Mouse (Mus musculus): ENCODE measurements around the gene Tmtc1. TPM values are rescaled to one million over a fixed set of nuclear protein-coding genes. Genes with fewer than 3 reads are reported as not detected.

Gene Tmtc1
- total and polyA plus RNA-seq, 2 experiments: 0.16 to 0.46 TPM

DNA sequence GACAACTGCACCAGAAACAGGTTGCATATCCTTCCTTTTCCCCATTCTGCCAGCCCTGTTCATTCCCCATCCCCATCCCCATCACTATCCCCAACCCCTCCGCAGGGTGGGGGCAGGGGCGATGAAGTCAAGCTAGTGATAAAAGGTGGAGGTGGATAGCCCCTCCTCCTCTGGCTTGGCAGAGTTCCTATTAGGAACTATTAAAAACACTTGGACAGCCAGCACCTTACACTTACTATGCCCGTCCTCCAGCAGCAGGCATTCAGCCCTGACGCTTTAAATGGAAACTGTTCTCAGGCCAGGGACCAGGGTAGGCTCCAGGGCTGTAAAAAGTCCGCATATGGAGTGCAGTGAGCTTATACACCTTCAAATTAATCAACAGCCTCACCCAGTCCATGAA lies 2.3 kb downstream of the Tmtc1 start:
- Histone ChIP-seq H3K4me1 (ENCODE audit: control insufficient read depth, insufficient read depth, low read length) (peaks cover 3% of the 10 kb centered on the region; the same call in 1 of the 2 replicates), H3K36me3 (ENCODE audit: control insufficient read depth, insufficient read depth, low read length) (no peaks in the 10 kb centered on the region), H3K27ac (replicated peaks; ENCODE audit: insufficient read depth, low read depth, low read length) (no peak overlapping the region), H3K79me2 (ENCODE audit: control insufficient read depth, insufficient read depth, low read length) (no peaks in the 10 kb centered on the region), H3K4me3 (ENCODE audit: insufficient read depth, low read depth, low read length) (no peak overlapping the region), H3K9ac (ENCODE audit: low read depth, low read length) (no peak overlapping the region), H3K27me3 (ENCODE audit: control insufficient read depth, insufficient read depth, low read length) (peaks cover 18% of the 10 kb centered on the region)
- no peak for DNase-seq (ENCODE audit: extremely low read depth, low read depth, low spot score)
- 33% methylated on average over 5 of the region's 5 CpGs for WGBS
- no peak for TF ChIP-seq CTCF (IDR thresholded peaks at IDR 0.05; ENCODE audit: low read depth, low read length)
- no peak for TF ChIP-seq POLR2A (IDR thresholded peaks at IDR 0.05; ENCODE audit: extremely low read depth, insufficient read depth, low read length)

DNA sequence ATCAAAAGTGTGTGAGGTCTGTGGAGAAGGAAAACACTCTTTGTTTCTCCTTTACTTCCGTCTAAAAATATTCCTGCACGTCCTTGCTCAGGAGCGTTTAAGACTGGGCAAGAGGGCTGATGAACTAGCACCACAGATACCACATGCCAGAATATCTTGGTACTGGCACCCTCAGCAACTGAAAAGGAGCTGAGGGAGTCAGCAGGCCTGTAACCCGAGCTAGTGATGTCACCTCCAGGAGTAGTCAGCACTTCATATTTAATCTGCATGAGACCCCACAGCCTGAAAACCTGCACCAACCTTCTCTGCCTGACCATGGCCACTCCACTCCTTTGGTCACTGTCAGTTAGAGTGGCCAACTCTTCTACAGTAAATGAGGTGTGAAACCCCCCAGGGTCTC lies 5.1 kb downstream of the Tmtc1 start:
- WGBS: 76% methylated on average over 4 of the region's 4 CpGs
- Histone ChIP-seq H3K27me3 (ENCODE audit: control insufficient read depth, insufficient read depth, low read length) (peaks cover 17% of the 10 kb centered on the region), H3K4me3 (ENCODE audit: insufficient read depth, low read depth, low read length) (no peak overlapping the region), H3K27ac (replicated peaks; ENCODE audit: insufficient read depth, low read depth, low read length) (no peak overlapping the region), H3K79me2 (ENCODE audit: control insufficient read depth, insufficient read depth, low read length) (no peaks in the 10 kb centered on the region), H3K4me1 (ENCODE audit: control insufficient read depth, insufficient read depth, low read length) (peaks cover 3% of the 10 kb centered on the region; the same call in 1 of the 2 replicates), H3K9ac (ENCODE audit: low read depth, low read length) (no peak overlapping the region), H3K36me3 (ENCODE audit: control insufficient read depth, insufficient read depth, low read length) (no peaks in the 10 kb centered on the region)
- TF ChIP-seq POLR2A (IDR thresholded peaks at IDR 0.05; ENCODE audit: extremely low read depth, insufficient read depth, low read length) (no peak), CTCF (IDR thresholded peaks at IDR 0.05; ENCODE audit: low read depth, low read length) (no peak)
- no peak for DNase-seq (ENCODE audit: extremely low read depth, low read depth, low spot score)

DNA sequence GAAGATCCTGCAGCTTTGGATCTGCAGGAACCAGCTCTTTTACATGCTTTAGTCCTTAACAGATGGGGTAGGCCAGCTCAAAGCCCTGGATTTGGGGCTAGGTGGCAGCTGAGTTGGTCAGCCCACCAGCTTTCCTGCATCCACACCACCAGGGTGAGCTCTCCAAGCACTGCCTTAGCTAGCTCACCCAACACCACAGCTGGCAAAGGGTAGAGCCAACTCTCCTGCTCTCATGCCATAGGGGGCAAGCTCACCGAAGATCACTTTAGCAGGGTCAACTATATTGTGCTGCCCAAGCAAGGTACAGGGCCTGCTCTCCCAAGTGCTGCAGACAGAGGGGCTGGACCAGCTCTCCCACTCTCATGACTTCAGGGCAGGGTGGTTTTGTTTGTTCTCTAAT lies 6.6 kb downstream of the Tmtc1 start:
- Histone ChIP-seq H3K4me1 (ENCODE audit: control insufficient read depth, insufficient read depth, low read length) (no peaks in the 10 kb centered on the region), H3K9ac (ENCODE audit: low read depth, low read length) (no peak overlapping the region), H3K27me3 (ENCODE audit: control insufficient read depth, insufficient read depth, low read length) (peaks cover 2% of the 10 kb centered on the region; the same call in 1 of the 2 replicates), H3K79me2 (ENCODE audit: control insufficient read depth, insufficient read depth, low read length) (no peaks in the 10 kb centered on the region), H3K27ac (replicated peaks; ENCODE audit: insufficient read depth, low read depth, low read length) (no peak overlapping the region), H3K4me3 (ENCODE audit: insufficient read depth, low read depth, low read length) (no peak overlapping the region), H3K36me3 (ENCODE audit: control insufficient read depth, insufficient read depth, low read length) (no peaks in the 10 kb centered on the region)
- 96% methylated on average over 1 of the region's 1 CpGs for WGBS
- DNase-seq (ENCODE audit: extremely low read depth, low read depth, low spot score): no peak
- TF ChIP-seq POLR2A (IDR thresholded peaks at IDR 0.05; ENCODE audit: extremely low read depth, insufficient read depth, low read length) (no peak), CTCF (IDR thresholded peaks at IDR 0.05; ENCODE audit: low read depth, low read length) (no peak)

DNA sequence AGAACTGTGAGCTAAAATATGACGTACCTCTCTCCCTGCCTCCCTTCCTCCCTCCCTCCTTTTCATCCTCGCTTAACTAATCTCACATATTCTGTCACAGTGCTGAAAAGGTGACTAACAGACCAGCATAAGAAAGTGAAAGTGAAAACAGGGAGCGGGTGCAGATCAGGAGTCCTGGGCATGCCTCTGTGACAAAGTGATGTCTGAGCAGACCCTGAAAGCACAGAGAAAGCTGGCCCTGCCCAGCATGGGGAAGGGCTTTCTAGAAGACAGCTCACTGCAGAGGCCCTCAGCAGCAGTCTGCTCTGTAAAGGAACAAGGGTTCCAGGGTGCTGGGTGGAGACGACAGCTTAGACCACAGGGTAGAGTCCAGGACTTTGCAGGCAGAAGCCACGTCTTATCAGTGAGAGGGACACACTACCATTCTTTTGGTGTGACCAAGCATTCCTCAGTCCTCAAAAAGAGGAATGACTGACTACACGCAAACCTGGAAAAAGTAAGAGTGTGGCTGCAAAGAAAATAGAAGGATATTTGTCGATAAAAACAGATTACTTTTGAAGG lies 7.7 kb downstream of the Tmtc1 start:
- Histone ChIP-seq H3K4me1 (ENCODE audit: control insufficient read depth, insufficient read depth, low read length) (no peaks in the 10 kb centered on the region), H3K9ac (ENCODE audit: low read depth, low read length) (no peak overlapping the region), H3K27me3 (ENCODE audit: control insufficient read depth, insufficient read depth, low read length) (no peaks in the 10 kb centered on the region), H3K27ac (replicated peaks; ENCODE audit: insufficient read depth, low read depth, low read length) (no peak overlapping the region), H3K4me3 (ENCODE audit: insufficient read depth, low read depth, low read length) (no peak overlapping the region), H3K79me2 (ENCODE audit: control insufficient read depth, insufficient read depth, low read length) (no peaks in the 10 kb centered on the region), H3K36me3 (ENCODE audit: control insufficient read depth, insufficient read depth, low read length) (no peaks in the 10 kb centered on the region)
- WGBS: 69% methylated on average over 7 of the region's 7 CpGs
- DNase-seq (ENCODE audit: extremely low read depth, low read depth, low spot score): peak; percentile 2
- TF ChIP-seq CTCF (IDR thresholded peaks at IDR 0.05; ENCODE audit: low read depth, low read length) (no peak), POLR2A (IDR thresholded peaks at IDR 0.05; ENCODE audit: extremely low read depth, insufficient read depth, low read length) (no peak)

DNA sequence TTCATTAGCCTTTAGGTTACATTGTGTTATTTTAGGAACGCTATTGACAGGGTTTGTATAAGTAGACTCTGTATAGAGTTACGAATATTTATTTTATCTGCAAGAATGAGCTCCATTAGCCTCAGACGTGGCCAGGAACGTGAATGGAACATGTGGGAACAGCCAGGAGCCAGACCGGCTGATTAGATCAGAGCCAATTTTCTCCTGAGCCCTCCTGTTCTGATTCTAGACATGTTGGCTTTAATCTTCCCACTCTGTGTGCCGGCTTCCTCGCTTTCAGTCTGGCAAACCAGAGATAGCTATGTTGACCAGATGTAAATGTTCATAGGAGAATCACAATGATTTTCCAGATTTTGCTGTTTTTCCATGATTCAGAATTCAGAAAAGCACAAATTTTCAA lies 22.6 kb downstream of the Tmtc1 start:
- WGBS: 84% methylated on average over 7 of the region's 7 CpGs
- TF ChIP-seq CTCF (IDR thresholded peaks at IDR 0.05; ENCODE audit: low read depth, low read length) (no peak), POLR2A (IDR thresholded peaks at IDR 0.05; ENCODE audit: extremely low read depth, insufficient read depth, low read length) (no peak)

DNA sequence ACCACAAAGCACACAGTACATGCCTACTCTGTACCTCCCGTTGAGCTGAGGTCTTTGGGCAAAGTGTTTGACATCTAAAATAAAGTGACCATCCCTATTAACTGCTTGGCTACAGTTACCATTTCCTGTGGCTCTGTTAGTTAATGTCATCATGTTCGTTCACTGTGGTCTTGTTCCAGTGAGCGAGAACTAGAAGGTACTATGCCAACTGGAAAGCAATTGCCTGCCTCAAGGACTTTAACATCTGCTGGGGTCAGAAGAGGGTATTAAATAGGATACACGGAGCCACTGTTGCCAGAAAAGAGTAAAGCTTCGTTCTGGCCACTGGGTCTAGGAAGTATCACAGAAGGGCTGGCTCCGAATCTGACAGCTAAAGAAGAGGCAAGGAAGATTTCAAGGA lies 23.8 kb downstream of the Tmtc1 start:
- Histone ChIP-seq H3K9ac (ENCODE audit: low read depth, low read length) (no peak overlapping the region), H3K27me3 (ENCODE audit: control insufficient read depth, insufficient read depth, low read length) (no peaks in the 10 kb centered on the region), H3K79me2 (ENCODE audit: control insufficient read depth, insufficient read depth, low read length) (no peaks in the 10 kb centered on the region), H3K36me3 (ENCODE audit: control insufficient read depth, insufficient read depth, low read length) (no peaks in the 10 kb centered on the region), H3K27ac (replicated peaks; ENCODE audit: insufficient read depth, low read depth, low read length) (no peak overlapping the region), H3K4me1 (ENCODE audit: control insufficient read depth, insufficient read depth, low read length) (no peaks in the 10 kb centered on the region), H3K4me3 (ENCODE audit: insufficient read depth, low read depth, low read length) (no peak overlapping the region)
- no peak for DNase-seq (ENCODE audit: extremely low read depth, low read depth, low spot score)
- 85% methylated on average over 6 of the region's 6 CpGs for WGBS
- no peak for TF ChIP-seq CTCF (IDR thresholded peaks at IDR 0.05; ENCODE audit: low read depth, low read length)
- no peak for TF ChIP-seq POLR2A (IDR thresholded peaks at IDR 0.05; ENCODE audit: extremely low read depth, insufficient read depth, low read length)

More for the DNA sequence above, 22.6 kb downstream of the Tmtc1 start:
- no peak overlapping the region for H3K9ac ChIP-seq (ENCODE audit: low read depth, low read length)
- no peak overlapping the region for H3K27ac ChIP-seq (replicated peaks; ENCODE audit: insufficient read depth, low read depth, low read length)
- H3K4me3 ChIP-seq (ENCODE audit: insufficient read depth, low read depth, low read length): no peak overlapping the region
- H3K36me3 ChIP-seq (ENCODE audit: control insufficient read depth, insufficient read depth, low read length): no peaks in the 10 kb centered on the region
- H3K4me1 ChIP-seq (ENCODE audit: control insufficient read depth, insufficient read depth, low read length): no peaks in the 10 kb centered on the region
- H3K79me2 ChIP-seq (ENCODE audit: control insufficient read depth, insufficient read depth, low read length): no peaks in the 10 kb centered on the region
- DNase-seq (ENCODE audit: extremely low read depth, low read depth, low spot score): no peak
- H3K27me3 ChIP-seq (ENCODE audit: control insufficient read depth, insufficient read depth, low read length): no peaks in the 10 kb centered on the region

Measured in liver, adult 2 months (tissue).